Mouse (Mus musculus) C2C12 (cell line): Measurements from ENCODE around the gene Lnx1.

Source experiments
- CEBPB ChIP-seq: IDR thresholded peaks from one replicate; pipeline ENCODE4 v1.6.1; 2011; ENCODE audit warnings: low read depth, mild to moderate bottlenecking, control low read depth, moderate library complexity
- CTCF ChIP-seq: IDR thresholded peaks from one replicate; pipeline ENCODE4 v1.5.1; 2011; ENCODE audit not compliant: control insufficient read depth, insufficient read depth, insufficient read length
- MAX ChIP-seq: IDR thresholded peaks from one replicate; pipeline ENCODE4 v1.6.1; 2011; ENCODE audit warnings: mild to moderate bottlenecking, control low read depth
- MYOG ChIP-seq: IDR thresholded peaks from one replicate; pipeline ENCODE4 v1.6.1; 2011; ENCODE audit not compliant: control insufficient read depth, insufficient read length; ENCODE audit errors: extremely low read depth

DNA sequence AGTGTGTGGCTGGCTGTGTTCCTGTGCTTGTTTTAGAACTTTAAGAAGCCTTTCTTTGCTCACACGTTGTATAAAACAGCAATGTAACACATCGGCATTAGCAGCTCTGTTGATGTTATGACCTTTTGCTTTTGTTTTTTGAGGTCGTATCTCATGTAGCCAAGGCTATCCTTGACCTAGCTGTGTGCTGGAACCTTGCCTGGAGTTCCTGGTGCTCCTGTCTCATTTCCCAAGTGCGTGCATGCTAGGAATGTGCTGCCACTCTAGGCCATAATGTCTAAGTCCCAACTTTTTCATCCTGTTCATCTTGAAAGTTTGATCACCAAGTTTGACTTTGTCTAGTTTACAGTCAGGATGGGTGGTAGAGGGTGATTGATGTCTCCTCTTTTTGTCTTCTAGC is 157.1 kb downstream of the Lnx1 start:
- TF ChIP-seq MAX (no peak), CTCF (no peak), CEBPB (no peak), MYOG (no peak)
